In the genomic region with DNA sequence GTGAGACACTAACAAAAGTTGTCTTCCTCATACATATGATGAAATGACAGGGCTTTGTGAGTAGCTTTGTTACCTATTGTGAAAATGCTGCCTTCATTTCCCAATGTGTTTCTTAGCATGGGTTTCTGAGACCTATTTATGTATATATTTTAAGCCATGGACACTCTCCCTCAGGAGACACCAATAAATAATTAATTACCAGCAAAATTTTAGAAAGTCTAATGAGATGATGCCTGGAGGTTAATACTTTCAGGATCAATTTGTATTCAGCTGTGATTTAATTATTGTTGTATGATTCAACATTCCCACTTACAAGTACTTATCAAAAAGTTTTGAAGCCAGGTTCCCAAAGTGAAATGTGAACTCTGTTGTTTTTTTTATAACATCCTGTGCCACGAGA, we compare ENCODE assay signal across 38 mouse cellular contexts. TPM values are rescaled to one million over a fixed set of nuclear protein-coding genes. Genes with fewer than 3 reads are reported as not detected.
"Had no signal": no experiment of that assay in that cellular context is flagged by ENCODE, and none has a peak within 500 bp of the region (broad histone marks: within the 10 kb centered on the region; RNA-seq: fewer than 3 reads in every experiment).

A gene (minus strand): TSS at position 101 of the 400 bp plus-strand sequence.

- H3K27ac ChIP-seq: left cerebral cortex, adult 2 months; limb, embryonic 10.5 days; limb, embryonic 12.5 days; limb, embryonic 13.5 days; limb, embryonic 15.5 days; liver, embryonic 12.5 days; liver, embryonic 13.5 days; liver, embryonic 14.5 days; liver, embryonic 15.5 days; lung, embryonic 15.5 days; macrophage; midbrain, embryonic 12.5 days; midbrain, embryonic 13.5 days; midbrain, embryonic 15.5 days; neural tube, embryonic 12.5 days had no signal

- DNase-seq: left cerebral cortex, postnatal 4 days; liver; liver, embryonic 13.5 days; liver, postnatal 0 days; lung, adult 18-20 months; lung, adult 2 months; lung, embryonic 14.5 days; lung, postnatal 10 days; lung, postnatal 14 days; lung, postnatal 36 days; lung, postnatal 4 days had no signal

- H3K9ac ChIP-seq: limb, embryonic 12.5 days; limb, embryonic 13.5 days; limb, embryonic 15.5 days; liver, embryonic 12.5 days; liver, embryonic 13.5 days; liver, embryonic 14.5 days; liver, embryonic 15.5 days; liver, postnatal 0 days; lung, embryonic 14.5 days; lung, embryonic 15.5 days; midbrain, embryonic 12.5 days; midbrain, embryonic 13.5 days; midbrain, embryonic 15.5 days; neural tube, embryonic 12.5 days had no signal

- H3K27me3 ChIP-seq: limb, embryonic 12.5 days; limb, embryonic 13.5 days; limb, embryonic 15.5 days; liver, embryonic 12.5 days; liver, embryonic 13.5 days; liver, embryonic 15.5 days; lung, embryonic 15.5 days; megakaryocyte, embryonic 14.5 days; midbrain, embryonic 12.5 days; midbrain, embryonic 13.5 days; midbrain, embryonic 15.5 days; neural tube, embryonic 12.5 days had no signal

- ATAC-seq: liver, embryonic 12.5 days; liver, postnatal 0 days; lung, postnatal 0 days; midbrain, embryonic 13.5 days; midbrain, embryonic 15.5 days; midbrain, embryonic 16.5 days had no signal

- H3K4me3 ChIP-seq: left cerebral cortex, adult 2 months; limb, embryonic 10.5 days; limb, embryonic 12.5 days; limb, embryonic 13.5 days; limb, embryonic 15.5 days; liver, embryonic 12.5 days; liver, embryonic 13.5 days; liver, embryonic 15.5 days; lung, embryonic 15.5 days; megakaryocyte, embryonic 14.5 days; midbrain, embryonic 12.5 days; midbrain, embryonic 13.5 days; midbrain, embryonic 15.5 days; myocyte; neural tube, embryonic 12.5 days had no signal

- H3K36me3 ChIP-seq: limb, embryonic 10.5 days; limb, embryonic 12.5 days; limb, embryonic 13.5 days; limb, embryonic 15.5 days; liver, embryonic 12.5 days; liver, embryonic 13.5 days; liver, embryonic 15.5 days; lung, embryonic 15.5 days; midbrain, embryonic 12.5 days; midbrain, embryonic 13.5 days; midbrain, embryonic 15.5 days; neural tube, embryonic 12.5 days had no signal

- H3K4me2 ChIP-seq: limb, embryonic 12.5 days; limb, embryonic 13.5 days; limb, embryonic 15.5 days; liver, embryonic 11.5 days; liver, embryonic 12.5 days; liver, embryonic 13.5 days; liver, embryonic 15.5 days; lung, embryonic 14.5 days; lung, embryonic 15.5 days; midbrain, embryonic 11.5 days; midbrain, embryonic 12.5 days; midbrain, embryonic 13.5 days; midbrain, embryonic 15.5 days; neural tube, embryonic 12.5 days had no signal

- H3K9me3 ChIP-seq: limb, embryonic 10.5 days; limb, embryonic 12.5 days; limb, embryonic 13.5 days; limb, embryonic 15.5 days; liver, embryonic 12.5 days; liver, embryonic 13.5 days; liver, embryonic 15.5 days; lung, embryonic 15.5 days; megakaryocyte, embryonic 14.5 days; midbrain, embryonic 12.5 days; midbrain, embryonic 13.5 days; midbrain, embryonic 15.5 days; neural tube, embryonic 12.5 days had no signal

- H3K4me1 ChIP-seq: limb, embryonic 10.5 days; limb, embryonic 12.5 days; limb, embryonic 13.5 days; limb, embryonic 15.5 days; liver, embryonic 12.5 days; liver, embryonic 13.5 days; liver, embryonic 15.5 days; lung, embryonic 15.5 days; megakaryocyte, embryonic 14.5 days; midbrain, embryonic 12.5 days; midbrain, embryonic 13.5 days; midbrain, embryonic 15.5 days; neural tube, embryonic 12.5 days had no signal

RNA-seq across cellular contexts. Expression of the gene that starts here (rescaled TPM):
- polyA plus RNA-seq: limb, embryonic 10.5 days; limb, embryonic 11.5 days; limb, embryonic 12.5 days; limb, embryonic 13.5 days; limb, embryonic 14.5 days; limb, embryonic 15.5 days; liver, adult 2 months; liver, embryonic 11.5 days; liver, embryonic 12.5 days; liver, embryonic 13.5 days; liver, embryonic 14.5 days; liver, embryonic 15.5 days; liver, embryonic 16.5 days; liver, postnatal 0 days; lung, adult 2 months; lung, embryonic 14.5 days; lung, embryonic 15.5 days; lung, embryonic 16.5 days; lung, postnatal 0 days; macrophage; midbrain, embryonic 11.5 days; midbrain, embryonic 12.5 days; midbrain, embryonic 13.5 days; midbrain, embryonic 15.5 days; midbrain, embryonic 16.5 days; midbrain, postnatal 0 days; myocyte; neural tube, embryonic 11.5 days; neural tube, embryonic 12.5 days had no signal
